Mouse (Mus musculus): ENCODE measurements around the gene Edil3. TPM values are rescaled to one million over a fixed set of nuclear protein-coding genes. Genes with fewer than 3 reads are reported as not detected.
"Not testable (repeated sequence)": the region's sequence is repeated elsewhere in the genome, so short reads cannot be mapped to it uniquely, and the experiment has no call there.

The Edil3 gene
- polyA plus RNA-seq, 1 experiment from 2014 or later, result 3.3 TPM

DNA sequence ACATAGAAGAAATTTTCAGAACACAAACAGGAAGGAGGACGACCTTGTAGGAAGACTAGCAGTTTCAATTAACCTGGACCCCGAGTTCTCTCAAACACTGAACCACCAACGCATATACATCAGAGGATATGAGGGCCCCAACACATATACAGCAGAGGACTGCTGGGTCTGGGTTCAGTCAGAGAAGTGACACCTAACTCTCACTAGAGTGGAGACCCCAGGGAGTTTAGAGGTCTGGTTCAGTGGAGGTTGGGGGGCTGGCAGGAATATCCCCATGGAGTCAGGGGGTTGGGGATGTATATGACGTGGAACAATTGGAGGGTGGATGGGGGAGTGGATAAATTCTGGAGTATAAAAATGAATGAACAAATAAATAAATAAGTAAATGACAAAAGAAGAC lies 151.1 kb downstream of the Edil3 start:
- Histone ChIP-seq H3K36me3 (no peaks in the 10 kb centered on the region), H3K9me3 (replicated peaks) (no peaks in the 10 kb centered on the region), H3K27me3 (no peaks in the 10 kb centered on the region), H3K4me1 (replicated peaks) (no peaks in the 10 kb centered on the region), H3K27ac (no peak overlapping the region), H3K4me3 (no peak overlapping the region), H3K4me2 (no peak overlapping the region), H3K9ac (no peak overlapping the region)
- WGBS, result 71% methylated on average over 4 of the region's 4 CpGs
- ATAC-seq (replicated peaks; ENCODE audit: insufficient number of reproducible peaks, insufficient read depth, low FRiP score, low read depth), result no peak

DNA sequence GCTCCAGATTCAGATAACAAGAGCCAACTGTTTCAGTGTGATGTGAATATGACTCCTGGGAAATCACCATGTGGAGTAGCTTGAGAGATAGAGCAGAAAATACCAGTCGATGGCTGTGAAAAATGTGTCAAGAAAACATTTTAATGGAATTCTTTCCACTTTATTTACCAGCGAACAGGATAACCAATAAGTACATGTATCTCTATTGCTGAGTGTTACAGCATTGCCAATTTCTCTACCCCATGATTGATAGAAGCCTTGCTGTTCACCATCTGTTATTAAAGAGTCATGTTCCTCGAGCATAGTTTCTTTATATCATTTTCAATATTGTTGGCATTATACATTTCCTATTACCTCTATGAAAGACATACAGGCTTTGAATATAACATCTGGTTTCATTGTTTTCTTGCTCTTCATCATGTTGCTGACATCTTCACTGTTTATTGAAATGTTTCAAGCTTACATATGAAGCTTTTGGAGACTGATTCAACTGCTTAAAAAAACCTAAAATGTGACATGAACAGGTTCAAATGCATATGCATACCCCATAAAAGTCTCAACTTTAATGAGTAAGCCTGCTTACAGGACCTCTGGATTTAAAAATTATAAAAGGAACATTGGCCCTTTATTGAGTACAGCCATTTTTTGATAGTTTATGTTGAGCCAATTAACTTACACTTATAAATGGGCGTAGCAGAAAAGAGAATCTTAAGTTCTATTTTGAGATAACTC lies 186.6 kb downstream of the Edil3 start:
- no peak overlapping the region for H3K4me3 ChIP-seq
- no peaks in the 10 kb centered on the region for H3K9me3 ChIP-seq (replicated peaks)
- H3K27ac ChIP-seq, result no peak overlapping the region
- H3K27me3 ChIP-seq, result no peaks in the 10 kb centered on the region
- no peaks in the 10 kb centered on the region for H3K4me1 ChIP-seq (replicated peaks)
- H3K36me3 ChIP-seq, result no peaks in the 10 kb centered on the region
- no peak for ATAC-seq (replicated peaks; ENCODE audit: insufficient number of reproducible peaks, insufficient read depth, low FRiP score, low read depth)
- WGBS, result 68% methylated on average over 4 of the region's 4 CpGs
- no peak overlapping the region for H3K9ac ChIP-seq
- H3K4me2 ChIP-seq, result no peak overlapping the region

DNA sequence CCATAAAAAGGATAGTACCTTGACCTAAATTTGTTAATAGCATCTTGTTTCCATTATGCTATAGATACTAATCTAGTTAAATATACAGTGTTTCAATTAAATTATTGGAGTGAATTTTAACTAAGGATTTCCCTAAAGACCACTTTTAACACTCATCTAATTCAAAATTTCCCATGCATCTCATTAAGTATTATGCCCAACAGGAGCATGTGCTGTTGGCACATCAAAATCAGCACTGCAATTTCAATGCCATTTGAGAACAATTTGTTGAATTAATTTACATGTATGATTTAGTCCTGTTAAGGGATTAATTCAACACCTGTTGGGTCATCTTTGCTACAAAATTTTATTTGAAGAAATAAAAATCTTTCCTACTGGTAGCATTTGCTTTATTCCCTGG lies 191.2 kb downstream of the Edil3 start:
- Histone ChIP-seq H3K9me3 (replicated peaks) (no peaks in the 10 kb centered on the region), H3K4me1 (replicated peaks) (no peaks in the 10 kb centered on the region), H3K27me3 (no peaks in the 10 kb centered on the region), H3K4me3 (no peak overlapping the region), H3K4me2 (no peak overlapping the region), H3K9ac (no peak overlapping the region), H3K27ac (no peak overlapping the region), H3K36me3 (no peaks in the 10 kb centered on the region)
- no peak for ATAC-seq (replicated peaks; ENCODE audit: insufficient number of reproducible peaks, insufficient read depth, low FRiP score, low read depth)

DNA sequence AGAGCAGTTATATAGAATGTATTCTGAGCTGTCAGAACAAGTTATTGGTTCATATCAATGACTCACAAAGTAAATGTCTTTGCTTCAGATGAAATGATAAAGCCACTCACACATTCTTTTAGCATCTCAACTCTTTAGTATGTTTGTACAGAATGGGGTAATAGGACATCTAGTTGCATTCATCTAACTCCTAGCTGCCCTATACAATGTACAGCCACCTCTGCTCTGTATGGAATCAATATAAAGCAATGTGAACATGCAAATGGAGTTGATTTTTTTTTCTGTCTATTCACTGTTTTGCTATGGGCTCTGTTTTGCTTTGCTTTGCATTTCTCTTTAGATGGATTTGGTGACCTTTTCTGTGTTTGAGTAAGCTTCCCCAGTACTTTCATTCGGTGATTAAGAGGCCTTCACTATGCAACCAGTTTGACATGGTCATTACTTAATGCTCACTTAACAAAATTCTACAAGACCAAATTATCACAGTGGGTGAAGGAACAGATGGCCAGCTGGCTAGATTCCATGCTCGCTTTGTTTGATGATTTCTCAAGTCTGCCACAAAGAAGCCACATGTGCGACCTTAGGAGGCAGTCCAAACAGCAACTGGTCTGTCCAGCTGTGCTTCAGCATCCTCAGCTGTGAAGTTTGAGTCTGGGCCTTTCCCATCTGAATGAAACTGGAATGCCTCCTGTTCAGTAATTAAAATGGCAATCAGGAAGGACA lies 208.7 kb downstream of the Edil3 start:
- H3K9ac ChIP-seq, result no peak overlapping the region
- no peaks in the 10 kb centered on the region for H3K9me3 ChIP-seq (replicated peaks)
- WGBS, result 50% methylated on average over 3 of the region's 3 CpGs
- no peaks in the 10 kb centered on the region for H3K36me3 ChIP-seq
- no peak overlapping the region for H3K4me2 ChIP-seq
- no peak for ATAC-seq (replicated peaks; ENCODE audit: insufficient number of reproducible peaks, insufficient read depth, low FRiP score, low read depth)
- no peak overlapping the region for H3K4me3 ChIP-seq
- H3K27me3 ChIP-seq, result no peaks in the 10 kb centered on the region
- no peak overlapping the region for H3K27ac ChIP-seq
- H3K4me1 ChIP-seq (replicated peaks), result no peaks in the 10 kb centered on the region

DNA sequence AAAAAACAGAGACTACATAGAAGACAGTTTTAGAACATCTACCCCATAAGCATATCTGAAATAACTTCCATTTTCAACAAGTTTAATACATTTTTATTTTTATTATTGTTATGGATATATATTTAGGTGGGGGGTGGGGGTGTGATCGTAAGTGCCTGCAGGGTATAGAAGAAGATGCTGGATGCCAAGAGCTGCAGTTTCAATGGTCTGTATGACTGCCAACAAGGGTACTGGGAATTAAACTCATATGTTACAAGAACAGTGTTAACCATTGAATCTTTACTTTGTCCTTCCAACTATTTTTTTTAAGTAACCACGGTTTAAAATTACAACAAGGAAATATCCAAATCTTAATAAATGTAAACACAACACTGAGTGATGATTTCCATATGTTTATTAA lies 214.4 kb downstream of the Edil3 start:
- Histone ChIP-seq H3K27me3 (no peaks in the 10 kb centered on the region), H3K4me3 (no peak overlapping the region), H3K4me1 (replicated peaks) (no peaks in the 10 kb centered on the region), H3K36me3 (no peaks in the 10 kb centered on the region), H3K9ac (no peak overlapping the region), H3K27ac (no peak overlapping the region), H3K9me3 (replicated peaks) (no peaks in the 10 kb centered on the region), H3K4me2 (no peak overlapping the region)
- ATAC-seq (replicated peaks; ENCODE audit: insufficient number of reproducible peaks, insufficient read depth, low FRiP score, low read depth), result no peak
- WGBS, result 71% methylated on average over 2 of the region's 2 CpGs

DNA sequence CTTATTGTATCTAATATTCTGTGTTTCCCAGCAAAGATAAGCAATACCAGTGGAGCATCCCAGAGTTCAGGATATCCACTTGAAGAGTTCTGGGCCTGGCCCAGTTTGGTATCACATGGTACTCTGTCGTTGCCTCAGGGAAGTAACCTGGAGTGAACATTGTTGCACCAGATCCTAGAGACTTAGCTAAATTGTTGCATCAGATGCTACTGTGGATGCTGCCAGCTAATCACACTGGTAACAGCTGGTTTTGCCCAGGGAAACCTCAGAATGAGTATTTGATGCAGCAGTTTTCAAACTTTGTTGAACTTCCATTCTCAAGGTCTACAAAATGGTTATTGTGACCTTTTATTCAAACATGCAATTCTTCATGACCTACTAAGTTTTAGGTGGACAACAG lies 220.2 kb downstream of the Edil3 start:
- ATAC-seq (replicated peaks; ENCODE audit: insufficient number of reproducible peaks, insufficient read depth, low FRiP score, low read depth), result no peak
- H3K9me3 ChIP-seq (replicated peaks), result no peaks in the 10 kb centered on the region
- no peak overlapping the region for H3K27ac ChIP-seq
- H3K4me2 ChIP-seq, result no peak overlapping the region
- no peaks in the 10 kb centered on the region for H3K27me3 ChIP-seq
- WGBS, result 88% methylated on average over 1 of the region's 1 CpGs
- H3K4me1 ChIP-seq (replicated peaks), result no peaks in the 10 kb centered on the region
- H3K4me3 ChIP-seq, result no peak overlapping the region
- no peak overlapping the region for H3K9ac ChIP-seq
- H3K36me3 ChIP-seq, result no peaks in the 10 kb centered on the region

DNA sequence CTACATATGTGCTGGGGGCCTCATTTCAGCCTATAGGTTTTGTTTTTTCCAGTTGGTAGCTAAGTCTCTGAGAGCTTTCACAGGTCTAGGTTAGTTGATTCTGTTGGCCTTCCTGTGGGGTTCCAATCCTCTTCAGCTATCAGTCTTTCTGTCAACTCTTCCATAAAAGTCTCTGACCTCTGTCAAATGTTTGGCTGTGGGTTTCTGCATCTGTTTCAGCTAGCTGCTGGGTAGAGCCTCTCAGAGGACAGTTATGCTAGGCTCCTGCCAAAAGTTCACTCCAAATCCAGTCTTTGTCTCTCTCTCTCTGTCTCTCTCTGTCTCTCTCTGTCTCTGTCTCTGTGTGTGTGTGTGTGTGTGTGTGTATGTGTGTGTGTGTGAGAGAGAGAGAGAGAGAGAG lies 248.9 kb downstream of the Edil3 start:
- H3K9me3 ChIP-seq (replicated peaks); ATAC-seq (replicated peaks; ENCODE audit: insufficient number of reproducible peaks, insufficient read depth, low FRiP score, low read depth); H3K4me2 ChIP-seq; H3K36me3 ChIP-seq; H3K27me3 ChIP-seq; H3K4me1 ChIP-seq (replicated peaks); H3K27ac ChIP-seq; H3K4me3 ChIP-seq; H3K9ac ChIP-seq: not testable (repeated sequence)

DNA sequence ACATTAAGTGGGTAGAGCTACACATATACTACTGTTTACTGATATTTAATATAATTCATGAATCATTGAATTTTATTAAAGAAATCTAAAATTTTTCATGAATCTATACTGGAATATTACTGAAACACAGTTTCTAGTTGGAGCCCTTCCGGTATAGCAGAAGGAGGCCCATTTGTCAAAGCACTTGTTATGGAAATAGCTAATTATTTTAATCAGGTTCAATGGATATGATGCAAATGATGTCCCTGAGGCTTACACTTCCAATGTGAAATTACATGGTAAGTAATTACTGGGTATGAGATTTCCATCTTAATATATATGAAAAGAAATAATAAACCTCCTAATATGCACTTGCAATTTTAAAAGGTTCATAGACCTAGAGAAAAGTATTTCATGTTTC lies 254.9 kb downstream of the Edil3 start:
- no peaks in the 10 kb centered on the region for H3K9me3 ChIP-seq (replicated peaks)
- 91% methylated on average over 1 of the region's 1 CpGs for WGBS
- H3K36me3 ChIP-seq, result no peaks in the 10 kb centered on the region
- H3K4me3 ChIP-seq, result no peak overlapping the region
- H3K27me3 ChIP-seq, result no peaks in the 10 kb centered on the region
- ATAC-seq (replicated peaks; ENCODE audit: insufficient number of reproducible peaks, insufficient read depth, low FRiP score, low read depth), result no peak
- no peaks in the 10 kb centered on the region for H3K4me1 ChIP-seq (replicated peaks)
- no peak overlapping the region for H3K27ac ChIP-seq
- H3K4me2 ChIP-seq, result no peak overlapping the region
- no peak overlapping the region for H3K9ac ChIP-seq

DNA sequence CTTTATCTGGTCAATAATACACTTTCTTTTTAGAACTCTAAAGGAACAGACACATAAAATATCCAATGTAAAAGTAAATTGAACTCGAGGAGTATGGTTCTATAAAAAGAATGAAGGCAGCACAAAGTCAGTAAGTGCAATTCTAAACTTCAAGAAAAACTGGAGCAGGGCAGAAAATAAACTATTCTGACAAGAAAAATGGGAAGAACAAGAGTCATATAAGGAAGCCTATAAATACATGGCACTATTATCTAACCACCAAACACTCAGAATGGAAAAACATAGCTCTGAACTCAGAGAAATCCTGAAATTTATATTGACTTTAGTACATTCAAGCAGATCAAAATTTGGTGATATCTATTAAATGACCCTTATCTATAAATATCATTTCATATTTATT lies 284.6 kb downstream of the Edil3 start:
- Histone ChIP-seq H3K4me2 (no peak overlapping the region), H3K27ac (no peak overlapping the region), H3K4me3 (no peak overlapping the region), H3K9ac (no peak overlapping the region), H3K27me3 (no peaks in the 10 kb centered on the region), H3K4me1 (replicated peaks) (no peaks in the 10 kb centered on the region), H3K9me3 (replicated peaks) (no peaks in the 10 kb centered on the region), H3K36me3 (no peaks in the 10 kb centered on the region)
- ATAC-seq (replicated peaks; ENCODE audit: insufficient number of reproducible peaks, insufficient read depth, low FRiP score, low read depth), result no peak
- 67% methylated on average over 1 of the region's 1 CpGs for WGBS

DNA sequence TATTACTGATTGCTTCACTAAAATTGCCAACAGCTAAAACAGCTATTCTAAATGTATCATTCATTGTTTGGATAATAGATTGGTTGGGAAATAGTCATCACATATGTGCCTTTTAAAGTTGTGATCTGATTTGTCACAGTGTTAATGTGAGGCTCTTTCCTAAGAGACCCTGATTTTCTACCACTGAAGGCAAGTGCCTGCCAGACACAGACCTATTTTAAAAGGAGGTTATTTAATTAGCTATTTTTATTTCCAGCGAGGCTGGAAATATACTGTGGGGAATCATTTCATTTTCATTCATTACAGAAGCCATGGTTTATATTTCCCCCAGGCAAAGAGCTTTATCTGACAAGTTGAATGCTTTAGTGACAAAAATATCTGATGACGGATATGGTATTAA lies 296.3 kb downstream of the Edil3 start:
- 50% methylated on average over 2 of the region's 2 CpGs for WGBS
- no peaks in the 10 kb centered on the region for H3K4me1 ChIP-seq (replicated peaks)
- H3K9ac ChIP-seq, result no peak overlapping the region
- ATAC-seq (replicated peaks; ENCODE audit: insufficient number of reproducible peaks, insufficient read depth, low FRiP score, low read depth), result no peak
- H3K27ac ChIP-seq, result no peak overlapping the region
- no peaks in the 10 kb centered on the region for H3K36me3 ChIP-seq
- H3K27me3 ChIP-seq, result no peaks in the 10 kb centered on the region
- no peaks in the 10 kb centered on the region for H3K9me3 ChIP-seq (replicated peaks)
- no peak overlapping the region for H3K4me2 ChIP-seq
- no peak overlapping the region for H3K4me3 ChIP-seq

DNA sequence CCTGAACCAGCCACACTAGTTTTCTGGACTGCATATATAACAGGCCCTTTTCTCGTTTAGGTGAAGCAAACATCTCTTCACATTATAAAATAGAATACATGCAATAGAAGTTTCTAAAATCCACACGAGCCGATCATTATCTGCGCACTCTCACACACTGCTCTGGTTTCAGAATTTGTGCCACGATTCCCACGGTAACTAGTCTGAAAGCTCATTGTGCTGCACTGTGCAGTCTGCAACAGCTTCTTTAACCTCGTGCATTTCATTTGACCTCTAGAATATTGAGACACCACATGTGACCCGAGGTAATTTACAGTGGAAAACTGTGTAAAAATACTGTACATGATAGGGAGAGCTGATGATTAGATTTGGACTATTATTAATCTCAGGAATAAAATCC lies 298.5 kb downstream of the Edil3 start:
- no peak overlapping the region for H3K4me3 ChIP-seq
- H3K27ac ChIP-seq, result no peak overlapping the region
- H3K9ac ChIP-seq, result no peak overlapping the region
- no peak overlapping the region for H3K4me2 ChIP-seq
- H3K36me3 ChIP-seq, result no peaks in the 10 kb centered on the region
- H3K9me3 ChIP-seq (replicated peaks), result no peaks in the 10 kb centered on the region
- no peaks in the 10 kb centered on the region for H3K4me1 ChIP-seq (replicated peaks)
- WGBS, result 73% methylated on average over 8 of the region's 8 CpGs
- ATAC-seq (replicated peaks; ENCODE audit: insufficient number of reproducible peaks, insufficient read depth, low FRiP score, low read depth), result no peak
- H3K27me3 ChIP-seq, result no peaks in the 10 kb centered on the region

All from heart, embryonic 15.5 days (tissue).